Mouse (Mus musculus): ENCODE data around the gene Tpcn1.

Gene Tpcn1

GRCm38 (mm10) chr5:120612442-120612821 is 24.0 kb upstream of the Tpcn1 start, which contains the start of the genes Rita1 and Ddx54:
Gene Rita1 (minus strand): TSS chr5:120612589.
Gene Ddx54 (plus strand): TSS chr5:120612739.
- in situ Hi-C loops (cut with MboI; ENCODE audit: unreplicated experiment in 2 of 2): loop anchor here in 1 of 2 experiments (10.0 to 25.0 kb wide), 2 partner anchors 132 to 475 kb away; partner anchors contain the start of gene Oas2

GRCm38 (mm10) chr5:120611416-120611815 is 22.9 kb upstream of the Tpcn1 start:
- in situ Hi-C loops (cut with MboI; ENCODE audit: unreplicated experiment in 2 of 2): loop anchor here in 1 of 2 experiments (10.0 to 25.0 kb wide), 2 partner anchors 133 to 474 kb away; partner anchors contain the start of gene Oas2

- in situ Hi-C loops (cut with MboI; ENCODE audit: unreplicated experiment in 2 of 2): loop anchor here in 1 of 2 experiments (10.0 to 25.0 kb wide), 2 partner anchors 134 to 474 kb away; partner anchors contain the start of gene Oas2
Observed at GRCm38 (mm10) chr5:120610906-120611305, 22.4 kb upstream of the Tpcn1 start.

GRCm38 (mm10) chr5:120609246-120609775 is 20.8 kb upstream of the Tpcn1 start:
- in situ Hi-C loops (cut with MboI; ENCODE audit: unreplicated experiment in 2 of 2): loop anchor here (5.0 to 25.0 kb wide), 4 partner anchors 105 to 485 kb away; partner anchors contain the start of gene Plbd2 (in 2 of the 2)

- in situ Hi-C loops (cut with MboI; ENCODE audit: unreplicated experiment in 2 of 2): loop anchor here (5.0 to 25.0 kb wide), 4 partner anchors 103 to 483 kb away; partner anchors contain the start of gene Plbd2 (in 2 of the 2)
Observed at GRCm38 (mm10) chr5:120607335-120607734, 18.9 kb upstream of the Tpcn1 start.

- in situ Hi-C loops (cut with MboI; ENCODE audit: unreplicated experiment in 2 of 2): loop anchor here (5.0 to 25.0 kb wide), 4 partner anchors 102 to 482 kb away; partner anchors contain the start of gene Plbd2 (in 2 of the 2)
Observed at GRCm38 (mm10) chr5:120606590-120607200, 18.2 kb upstream of the Tpcn1 start.

GRCm38 (mm10) chr5:120605688-120606087 is 17.2 kb upstream of the Tpcn1 start:
- in situ Hi-C loops (cut with MboI; ENCODE audit: unreplicated experiment in 2 of 2): loop anchor here (5.0 to 25.0 kb wide), 4 partner anchors 101 to 481 kb away; partner anchors contain the start of gene Plbd2 (in 2 of the 2)

- in situ Hi-C loops (cut with MboI; ENCODE audit: unreplicated experiment in 2 of 2): loop anchor here (5.0 to 25.0 kb wide), 4 partner anchors 100 to 480 kb away; partner anchors contain the start of gene Plbd2 (in 2 of the 2)
Observed at GRCm38 (mm10) chr5:120605241-120605661, 16.8 kb upstream of the Tpcn1 start.

GRCm38 (mm10) chr5:120604839-120605238 is 16.4 kb upstream of the Tpcn1 start:
- in situ Hi-C loops (cut with MboI; ENCODE audit: unreplicated experiment in 2 of 2): loop anchor here (5.0 to 25.0 kb wide), 4 partner anchors 100 to 480 kb away; partner anchors contain the start of gene Plbd2 (in 2 of the 2)

GRCm38 (mm10) chr5:120603515-120603914 is 15.0 kb upstream of the Tpcn1 start:
- in situ Hi-C loops (cut with MboI; ENCODE audit: unreplicated experiment in 2 of 2): loop anchor here (10.0 to 25.0 kb wide), 3 partner anchors 99 to 479 kb away; partner anchors contain the start of gene Plbd2 (in 1 of the 2)

- in situ Hi-C loops (cut with MboI; ENCODE audit: unreplicated experiment in 2 of 2): loop anchor here (10.0 to 25.0 kb wide), 3 partner anchors 97 to 477 kb away; partner anchors contain the start of gene Plbd2 (in 1 of the 2)
Observed at GRCm38 (mm10) chr5:120602210-120602609, 13.7 kb upstream of the Tpcn1 start.

- in situ Hi-C loops (cut with MboI; ENCODE audit: unreplicated experiment in 2 of 2): loop anchor here (10.0 to 25.0 kb wide), 3 partner anchors 96 to 476 kb away; partner anchors contain the start of gene Plbd2 (in 1 of the 2)
Observed at GRCm38 (mm10) chr5:120600946-120601668, 12.6 kb upstream of the Tpcn1 start.

GRCm38 (mm10) chr5:120599625-120600024 is 11.2 kb upstream of the Tpcn1 start:
- in situ Hi-C loops (cut with MboI; ENCODE audit: unreplicated experiment in 2 of 2): loop anchor here (10.0 to 25.0 kb wide), 3 partner anchors 95 to 475 kb away; partner anchors contain the start of gene Plbd2 (in 1 of the 2)

GRCm38 (mm10) chr5:120594485-120594884 is 6.0 kb upstream of the Tpcn1 start:
- in situ Hi-C loops (cut with MboI; ENCODE audit: unreplicated experiment in 2 of 2): no loop called here

- in situ Hi-C loops (cut with MboI; ENCODE audit: unreplicated experiment in 2 of 2): no loop called here
Observed at GRCm38 (mm10) chr5:120592141-120592540, 3.7 kb upstream of the Tpcn1 start.

GRCm38 (mm10) chr5:120590356-120591010 is 2.0 kb upstream of the Tpcn1 start:
- in situ Hi-C loops (cut with MboI; ENCODE audit: unreplicated experiment in 2 of 2): no loop called here

GRCm38 (mm10) chr5:120587940-120588568 is 419 bp downstream of the Tpcn1 start:
- in situ Hi-C loops (cut with MboI; ENCODE audit: unreplicated experiment in 2 of 2): loop anchor here in 1 of 2 experiments (5.0 kb wide), 1 partner anchor 61 kb away; no protein-coding TSS in a partner anchor

GRCm38 (mm10) chr5:120587616-120587926 is 902 bp downstream of the Tpcn1 start:
- in situ Hi-C loops (cut with MboI; ENCODE audit: unreplicated experiment in 2 of 2): loop anchor here in 1 of 2 experiments (5.0 kb wide), 1 partner anchor 60 kb away; no protein-coding TSS in a partner anchor
